Mouse (Mus musculus) right cerebral cortex, postnatal 4 days (tissue): Measurements from ENCODE around the gene Bfar.
"Not testable (repeated sequence)": the region's sequence is repeated elsewhere in the genome, so short reads cannot be mapped to it uniquely, and the experiment has no call there.

ENCODE experiments used
- DNase-seq: peaks from one replicate; pipeline ENCODE4 v3.0.0-alpha.2; 2022

Bfar gene

DNA sequence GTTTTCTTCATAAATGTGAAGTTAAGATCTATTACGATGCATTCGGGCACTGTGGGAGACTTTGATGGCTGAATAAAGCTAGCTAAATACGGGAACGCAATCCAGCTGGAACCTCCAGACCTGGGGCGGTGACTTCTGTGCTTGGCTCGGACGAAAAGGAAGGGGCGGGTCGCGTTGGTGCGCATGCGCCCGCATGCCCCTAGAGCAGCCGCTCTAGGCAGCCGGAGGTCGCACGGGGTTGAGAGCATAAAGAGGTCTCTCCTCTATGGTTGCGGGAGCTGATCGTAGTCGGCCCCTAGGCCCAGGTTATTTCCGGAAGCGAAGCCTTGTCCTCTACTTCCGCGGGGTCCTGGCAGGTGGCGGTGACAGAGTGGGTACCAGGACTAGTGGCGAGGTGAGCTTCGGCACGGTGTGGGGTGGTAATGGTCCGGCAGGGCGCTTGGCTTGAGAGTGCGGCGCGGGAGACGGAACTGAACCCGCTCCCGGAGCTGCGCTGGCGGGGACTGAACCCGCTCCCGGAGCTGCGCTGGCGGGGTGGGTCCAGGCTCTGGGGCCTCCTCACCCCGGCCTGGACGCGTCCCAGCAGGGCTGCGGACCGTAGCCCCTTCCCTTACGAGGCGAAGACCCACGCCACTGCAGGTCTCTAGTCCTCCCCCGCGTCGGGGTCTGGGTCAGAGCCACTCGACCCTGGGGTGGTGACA lies at the start of gene Bfar, which contains the start of gene 3110001I22Rik:
TSS of gene Bfar (plus strand) at position 174 of the 701 bp plus-strand sequence.
TSS of gene 3110001I22Rik (plus strand) at position 245 of the 701 bp plus-strand sequence.
- peak; percentile 82 for DNase-seq

GRCm38 (mm10) chr16:13628345-13628744 lies 43.3 kb upstream of the Bfar start:
- DNase-seq, result no peak

GRCm38 (mm10) chr16:13638198-13638597 lies 33.5 kb upstream of the Bfar start:
- not testable (repeated sequence) for DNase-seq

DNA sequence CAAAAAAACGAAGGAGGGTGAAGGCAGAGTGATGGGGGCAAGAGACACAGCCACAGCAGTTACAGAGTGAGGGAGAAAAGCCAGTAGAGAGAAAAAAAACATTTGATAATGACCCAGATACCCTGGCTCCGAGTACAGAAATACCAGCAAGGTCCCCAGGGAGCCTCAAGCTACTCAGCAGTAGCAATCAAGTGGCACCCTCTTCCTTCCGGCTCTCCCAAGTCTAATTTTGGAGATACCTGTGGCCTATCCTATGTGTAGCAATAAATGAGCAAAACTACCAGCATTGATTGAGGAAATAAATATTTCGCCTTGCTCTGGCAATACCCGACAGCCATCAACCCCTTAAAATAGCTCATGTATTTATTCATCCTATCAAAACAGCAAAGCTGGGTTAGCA lies 32.1 kb upstream of the Bfar start:
- no peak for DNase-seq

- peak; percentile 15 for DNase-seq
Observed at GRCm38 (mm10) chr16:13640064-13640463, 31.6 kb upstream of the Bfar start.

GRCm38 (mm10) chr16:13644474-13644873 lies 27.2 kb upstream of the Bfar start:
- no peak for DNase-seq

- no peak for DNase-seq
Observed at GRCm38 (mm10) chr16:13645930-13646329, 25.7 kb upstream of the Bfar start.

DNA sequence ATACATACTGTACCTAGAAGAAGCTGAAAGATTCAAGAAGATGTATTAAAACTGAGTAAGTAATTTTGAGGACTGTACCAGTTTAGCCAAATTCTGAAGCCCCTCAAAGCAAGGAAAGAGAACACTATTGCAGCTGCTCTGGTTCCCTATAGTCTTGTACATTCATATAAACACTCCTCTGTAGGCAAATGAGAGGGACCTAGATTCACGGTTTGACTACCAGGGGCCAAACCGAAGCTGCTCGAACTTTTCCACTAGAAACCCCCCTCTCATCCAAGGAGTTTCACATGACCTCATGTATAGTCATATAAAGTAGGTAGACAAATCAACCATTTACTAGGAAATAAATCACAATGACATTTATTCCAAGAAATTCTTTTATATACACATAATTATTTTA lies 12.8 kb upstream of the Bfar start:
- DNase-seq, result no peak

- DNase-seq, result no peak
Observed at GRCm38 (mm10) chr16:13660736-13661135, 10.9 kb upstream of the Bfar start.

DNA sequence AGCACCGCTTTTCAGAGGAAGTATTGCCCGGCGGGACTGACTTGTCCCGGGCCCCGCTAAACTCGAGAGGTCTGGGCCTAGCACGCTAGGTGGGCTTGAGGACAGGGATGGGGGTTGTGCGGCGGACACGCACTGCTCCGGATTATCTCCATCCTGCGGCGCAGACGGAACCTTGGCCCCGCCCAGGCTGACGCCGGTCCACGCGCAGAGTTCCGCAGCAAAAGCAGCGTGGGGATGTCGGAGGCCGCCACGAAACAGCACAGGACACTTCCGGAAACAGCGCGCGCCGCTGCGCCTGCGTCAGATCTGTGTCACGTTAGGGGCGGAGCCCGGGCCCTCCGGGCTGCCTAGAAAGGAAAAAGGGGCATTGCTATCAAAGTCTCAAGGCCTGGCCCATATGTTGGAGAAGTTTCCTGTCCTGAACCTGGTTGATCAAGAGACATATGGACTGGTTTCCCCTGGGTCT lies 3.7 kb upstream of the Bfar start, which contains the start of gene Parn:
TSS of gene Parn (minus strand) at position 293 of the 466 bp plus-strand sequence.
- DNase-seq, result peak; percentile 90

DNA sequence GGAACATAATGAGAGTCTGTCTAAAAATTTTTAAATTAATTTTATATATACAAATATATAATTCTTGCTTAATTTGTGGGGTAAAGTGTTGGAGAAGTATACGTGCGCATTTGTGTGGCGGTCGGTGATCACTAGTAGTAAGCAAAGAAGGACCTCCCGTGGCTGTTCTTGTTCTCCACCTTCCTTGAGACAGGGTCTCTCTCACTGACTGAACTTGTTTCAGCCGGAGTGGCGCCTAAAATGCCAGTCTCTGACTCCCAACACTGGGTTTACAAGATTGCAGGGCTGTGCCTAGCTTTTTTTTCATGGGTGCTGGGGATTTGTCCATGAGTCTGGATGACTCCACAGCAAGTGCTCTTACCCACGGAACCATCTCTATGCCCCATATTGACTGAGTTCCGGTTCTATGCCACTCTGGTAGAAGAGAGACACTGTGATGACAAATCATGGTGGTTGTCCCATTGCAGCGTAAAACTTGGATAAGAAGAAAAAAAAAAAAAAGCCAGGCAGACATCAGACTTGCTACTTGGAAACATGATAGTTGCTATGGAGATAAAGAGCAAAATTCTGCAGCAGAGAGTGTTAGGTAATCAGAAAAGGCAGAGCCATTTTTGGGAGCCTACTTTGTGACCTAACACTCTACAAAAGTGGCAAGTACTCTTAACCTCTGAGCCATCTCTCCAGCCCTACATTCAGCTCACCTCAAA lies 3.1 kb upstream of the Bfar start:
- DNase-seq, result peak; percentile 4

DNA sequence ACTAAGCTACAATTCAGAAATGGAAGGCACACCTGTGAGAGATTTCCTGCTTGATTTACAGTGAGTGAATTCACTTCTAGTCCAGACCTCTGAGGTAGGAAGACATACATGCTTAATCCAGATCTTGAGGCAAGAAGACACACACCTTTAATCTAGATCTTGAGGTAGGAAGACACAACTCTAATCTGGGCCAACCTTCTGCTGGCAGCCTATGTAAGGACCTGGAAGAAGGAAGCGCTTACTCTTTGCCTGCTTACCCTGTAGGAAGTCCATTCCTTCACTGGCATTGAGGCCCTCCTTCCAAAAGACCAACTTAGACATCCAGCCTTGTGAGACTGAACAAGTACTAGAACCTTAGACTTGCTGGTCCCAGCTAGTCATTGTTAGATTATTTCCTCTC lies 2.4 kb upstream of the Bfar start:
- DNase-seq, result no peak

- DNase-seq, result not testable (repeated sequence)
Observed at GRCm38 (mm10) chr16:13670896-13671295, 762 bp upstream of the Bfar start.

GRCm38 (mm10) chr16:13672386-13672898 lies 784 bp downstream of the Bfar start:
- DNase-seq, result peak; percentile 43

DNA sequence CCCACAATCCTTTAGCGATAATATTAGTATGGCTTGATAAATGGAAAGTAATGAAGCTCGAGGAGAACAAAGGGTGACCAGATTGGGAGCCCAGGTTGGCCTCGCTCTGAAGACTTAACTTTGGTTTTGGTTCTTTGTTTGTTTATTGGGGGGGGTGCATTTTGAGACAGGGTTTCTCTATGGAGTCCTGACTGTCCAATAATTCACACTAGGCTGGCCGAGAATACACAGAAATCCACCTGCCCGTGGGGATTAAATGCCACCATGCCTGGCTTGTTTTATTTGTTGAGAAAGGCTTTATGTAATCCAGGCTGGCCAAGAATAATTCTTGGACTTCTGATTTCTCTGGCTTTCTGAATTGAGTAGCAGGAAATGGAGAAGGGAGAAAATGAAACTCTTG lies 1.5 kb downstream of the Bfar start:
- no peak for DNase-seq

- DNase-seq, result no peak
Observed at GRCm38 (mm10) chr16:13674511-13674910, 2.9 kb downstream of the Bfar start.

GRCm38 (mm10) chr16:13678601-13679319 lies 7.1 kb downstream of the Bfar start:
- DNase-seq, result no peak

DNA sequence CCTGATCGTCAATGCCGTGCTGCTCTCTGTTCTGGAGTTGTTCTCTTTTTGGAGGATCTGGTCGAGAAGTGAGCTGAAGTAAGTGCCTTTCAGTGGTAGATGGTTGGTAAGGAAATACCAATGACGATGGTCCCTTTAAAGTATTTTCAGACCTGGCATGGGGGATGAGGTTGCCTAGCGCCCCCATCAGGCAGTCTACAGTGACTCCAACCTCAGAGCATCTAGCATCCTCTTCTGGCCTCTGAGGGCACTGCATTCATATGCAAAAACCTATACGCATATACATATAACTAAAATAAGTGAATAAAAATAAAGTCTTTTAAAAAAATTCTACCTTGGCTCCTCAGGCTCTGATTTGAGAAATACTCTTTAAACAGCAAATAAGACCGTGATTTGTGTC lies 27.3 kb downstream of the Bfar start:
- DNase-seq, result no peak

DNA sequence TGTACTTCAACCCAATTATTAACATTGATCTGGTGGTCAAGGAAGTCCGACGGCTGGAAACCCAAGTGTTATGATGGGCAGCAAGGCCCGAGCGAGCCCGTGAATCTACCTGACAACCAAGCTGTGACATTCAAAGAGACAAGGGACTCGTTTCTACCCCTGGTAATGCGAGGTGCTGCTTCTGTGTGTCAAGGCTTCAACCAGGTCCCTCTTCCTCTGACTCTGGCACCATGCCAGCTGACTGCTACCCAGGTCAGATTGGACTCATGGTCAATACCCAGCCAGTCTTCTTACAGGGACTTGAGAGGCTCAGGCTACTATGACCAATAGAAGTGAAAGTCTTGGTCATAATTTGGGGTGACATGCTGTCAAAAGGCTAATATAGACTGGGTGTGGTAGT lies 30.5 kb downstream of the Bfar start:
- peak; percentile 11 for DNase-seq

- no peak for DNase-seq
Observed at GRCm38 (mm10) chr16:13704676-13705075, 33.0 kb downstream of the Bfar start.

DNA sequence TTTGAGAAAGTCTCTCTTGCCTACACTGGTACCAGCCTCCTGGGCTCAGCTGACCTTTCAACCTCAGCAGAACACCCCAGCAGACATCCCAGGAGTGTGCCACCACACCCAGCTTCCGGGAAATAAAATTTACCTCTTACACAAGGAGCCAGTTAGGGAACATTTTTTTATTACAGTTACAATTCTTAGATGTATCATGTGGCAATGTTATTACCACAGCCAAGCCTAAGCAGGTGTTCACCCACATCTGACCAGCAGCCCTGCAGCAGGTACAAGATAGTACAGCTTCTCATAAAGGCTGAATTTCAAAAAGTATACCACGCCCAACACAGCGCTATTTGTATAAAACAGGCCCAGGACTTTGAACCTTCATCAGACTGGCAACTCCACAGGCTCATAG lies 43.3 kb downstream of the Bfar start:
- no peak for DNase-seq

GRCm38 (mm10) chr16:13716821-13717553 lies 45.3 kb downstream of the Bfar start:
- no peak for DNase-seq

GRCm38 (mm10) chr16:13722937-13723336 lies 51.3 kb downstream of the Bfar start:
- no peak for DNase-seq
